Mouse (Mus musculus) CH12.LX (cell line): ENCODE data around the gene Lrrc61.

Experiments
- ETS1 ChIP-seq: conservative IDR thresholded peaks from 2 replicates; pipeline ENCODE4 v1.6.1; 2012; ENCODE audit warnings: low read depth, mild to moderate bottlenecking, inconsistent platforms, low read length, improper control_type of control experiment, moderate library complexity
- POLR2A ChIP-seq: IDR thresholded peaks from 2 replicates; pipeline ENCODE4 v1.6.1; 2011; ENCODE audit warnings: low read depth, mild to moderate bottlenecking, improper control_type of control experiment, low read length
- SIN3A ChIP-seq: IDR thresholded peaks from 2 replicates; pipeline ENCODE4 v1.6.1; 2012; ENCODE audit warnings: low read length, improper control_type of control experiment, inconsistent platforms
- ZC3H11A ChIP-seq: IDR thresholded peaks from 2 replicates; pipeline ENCODE4 v1.6.1; 2012; ENCODE audit warnings: low read depth, mild to moderate bottlenecking, inconsistent platforms, low read length, improper control_type of control experiment

- TF ChIP-seq SIN3A = no peak
- no peak for TF ChIP-seq POLR2A
- no peak for TF ChIP-seq ZC3H11A
- no peak for TF ChIP-seq ETS1
These were observed 18.0 kb downstream of the Lrrc61 start, which contains the start of gene Rarres2 for GRCm38 (mm10) chr6:48572572-48573061.
